Mouse (Mus musculus): Measurements from ENCODE around the gene Fbf1. TPM values are rescaled to one million over a fixed set of nuclear protein-coding genes. Genes with fewer than 3 reads are reported as not detected.
A peak's percentile ranks its signal among the peaks of the same experiment; 100 is the strongest.

Fbf1 gene
- polyA plus RNA-seq, 1 experiment, result 153 TPM

DNA sequence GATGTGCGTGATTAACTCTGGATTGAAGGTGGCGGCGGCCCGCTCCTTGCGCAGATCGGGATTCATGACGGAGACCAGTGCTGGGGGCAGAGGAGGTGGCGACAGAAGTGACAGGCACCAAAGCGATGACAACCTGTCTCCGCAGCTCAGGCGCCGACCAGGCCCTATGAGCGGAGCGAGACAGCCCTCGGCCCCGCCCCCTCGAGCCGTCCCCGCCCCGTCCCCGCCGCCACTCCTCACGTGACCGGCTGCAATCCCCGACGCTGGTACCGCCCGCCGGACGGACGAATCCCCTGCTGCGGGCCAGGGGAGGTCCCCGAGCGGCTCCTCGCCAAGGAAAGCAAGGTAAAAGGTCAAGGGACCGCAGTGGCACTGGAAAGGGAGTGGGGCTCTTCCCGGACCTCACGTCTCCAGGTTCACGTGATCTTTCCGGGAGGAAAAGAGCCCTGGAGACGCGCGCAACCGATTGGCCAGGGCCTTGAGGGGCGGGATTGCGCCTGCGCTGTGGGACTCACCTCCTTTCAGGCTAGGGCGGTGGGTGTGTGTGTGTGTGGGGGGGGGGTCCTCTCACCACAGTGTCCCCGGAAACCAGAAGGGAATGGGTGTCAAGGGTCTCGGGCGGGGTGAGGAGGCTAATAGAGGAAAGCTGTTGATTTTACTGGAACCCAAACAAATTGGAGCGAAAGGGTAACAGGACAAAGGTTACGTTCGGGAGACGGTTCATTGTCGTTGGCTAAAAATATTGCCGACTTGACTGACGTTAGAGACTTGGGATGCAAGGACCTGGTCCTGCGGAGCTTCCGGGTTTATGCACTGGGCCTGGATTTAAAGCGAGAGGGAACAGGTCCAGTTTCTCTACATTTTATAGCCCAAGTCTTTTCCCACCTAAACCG lies 30.9 kb upstream of the Fbf1 start, which contains the start of the genes Ten1 and Acox1:
Gene Ten1, plus strand, starts transcription at position 217 of the 893 bp plus-strand sequence.
Gene Acox1, minus strand, starts transcription at position 407 of the 893 bp plus-strand sequence.
- DNase-seq (ENCODE audit: low read depth), result peak; percentile 99
- TF ChIP-seq CTCF (IDR thresholded peaks at IDR 0.05; ENCODE audit: borderline replicate concordance, extremely low read depth, insufficient read depth, insufficient read length) (no peak), POLR2A (IDR thresholded peaks at IDR 0.05; ENCODE audit: borderline replicate concordance, extremely low read depth, insufficient read depth, insufficient read length, poor library complexity, severe bottlenecking) (peak; percentile 58; the same call in 1 of the 2 replicates)

GRCm38 (mm10) chr11:116198132-116198531 lies 30.2 kb upstream of the Fbf1 start:
- TF ChIP-seq POLR2A (IDR thresholded peaks at IDR 0.05; ENCODE audit: borderline replicate concordance, extremely low read depth, insufficient read depth, insufficient read length, poor library complexity, severe bottlenecking), result no peak
- no peak for TF ChIP-seq CTCF (IDR thresholded peaks at IDR 0.05; ENCODE audit: borderline replicate concordance, extremely low read depth, insufficient read depth, insufficient read length)
- no peak for DNase-seq (ENCODE audit: low read depth)

GRCm38 (mm10) chr11:116197584-116197906 lies 29.6 kb upstream of the Fbf1 start:
- TF ChIP-seq CTCF (IDR thresholded peaks at IDR 0.05; ENCODE audit: borderline replicate concordance, extremely low read depth, insufficient read depth, insufficient read length) (no peak), POLR2A (IDR thresholded peaks at IDR 0.05; ENCODE audit: borderline replicate concordance, extremely low read depth, insufficient read depth, insufficient read length, poor library complexity, severe bottlenecking) (no peak)
- no peak for DNase-seq (ENCODE audit: low read depth)

DNA sequence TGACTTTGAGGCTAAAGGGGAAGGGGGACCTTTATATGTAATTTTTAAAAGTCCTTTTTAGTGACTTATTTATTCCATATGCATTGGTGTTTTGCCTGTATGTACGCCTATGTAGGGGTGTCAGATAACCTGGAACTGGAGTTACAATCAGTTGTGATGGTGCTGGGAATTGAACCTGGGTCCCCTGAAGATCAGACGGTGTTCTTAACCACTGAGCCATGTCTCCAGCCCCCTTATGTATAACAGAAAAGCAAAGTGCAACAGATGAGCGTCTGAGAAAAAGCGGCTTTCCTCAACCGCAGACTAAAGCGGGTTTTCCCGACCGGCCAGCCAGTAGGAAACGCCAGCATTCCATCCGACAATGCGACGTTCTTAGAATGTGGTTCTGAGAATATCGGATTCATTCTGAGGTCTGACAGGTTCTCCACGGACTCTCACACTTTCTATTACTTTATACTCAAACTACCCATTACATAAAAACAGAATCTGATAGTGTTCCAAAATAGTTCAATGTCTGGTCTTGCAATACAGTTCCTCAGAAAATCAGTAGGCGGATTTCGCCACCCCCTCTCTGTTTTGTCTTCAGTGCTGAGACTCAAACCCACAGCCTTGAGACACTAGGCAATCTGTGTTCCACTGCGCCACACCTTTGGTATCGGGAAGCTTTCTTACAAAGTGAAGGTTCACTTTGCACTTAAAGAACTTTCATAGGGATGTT lies 29.1 kb upstream of the Fbf1 start:
- no peak for TF ChIP-seq CTCF (IDR thresholded peaks at IDR 0.05; ENCODE audit: borderline replicate concordance, extremely low read depth, insufficient read depth, insufficient read length)

DNA sequence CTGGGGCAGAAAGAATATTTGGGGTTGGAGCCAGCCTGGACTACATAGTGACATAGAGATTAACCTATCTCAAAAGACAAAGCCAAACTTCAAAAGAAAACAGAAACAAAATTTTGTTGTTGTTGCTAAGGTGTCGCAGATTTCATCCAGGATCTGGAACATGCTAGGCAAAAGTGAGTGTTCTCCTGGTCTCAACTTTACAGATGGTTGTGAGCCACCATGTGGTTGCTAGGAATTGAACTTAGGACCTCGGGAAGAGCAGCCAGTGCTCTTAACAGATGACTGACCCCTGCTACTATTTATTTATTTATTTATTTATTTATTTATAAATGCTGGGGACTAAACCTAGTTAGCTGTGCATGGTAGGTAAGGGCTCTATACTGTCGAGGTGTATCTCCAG lies 28.4 kb upstream of the Fbf1 start:
- TF ChIP-seq POLR2A (IDR thresholded peaks at IDR 0.05; ENCODE audit: borderline replicate concordance, extremely low read depth, insufficient read depth, insufficient read length, poor library complexity, severe bottlenecking) (no peak), CTCF (IDR thresholded peaks at IDR 0.05; ENCODE audit: borderline replicate concordance, extremely low read depth, insufficient read depth, insufficient read length) (no peak)
- DNase-seq (ENCODE audit: low read depth), result no peak

More for the DNA sequence above, 29.1 kb upstream of the Fbf1 start:
- DNase-seq (ENCODE audit: low read depth), result no peak

GRCm38 (mm10) chr11:116195252-116195651 lies 27.3 kb upstream of the Fbf1 start:
- no peak for TF ChIP-seq CTCF (IDR thresholded peaks at IDR 0.05; ENCODE audit: borderline replicate concordance, extremely low read depth, insufficient read depth, insufficient read length)
- TF ChIP-seq POLR2A (IDR thresholded peaks at IDR 0.05; ENCODE audit: borderline replicate concordance, extremely low read depth, insufficient read depth, insufficient read length, poor library complexity, severe bottlenecking), result no peak
- no peak for DNase-seq (ENCODE audit: low read depth)

DNA sequence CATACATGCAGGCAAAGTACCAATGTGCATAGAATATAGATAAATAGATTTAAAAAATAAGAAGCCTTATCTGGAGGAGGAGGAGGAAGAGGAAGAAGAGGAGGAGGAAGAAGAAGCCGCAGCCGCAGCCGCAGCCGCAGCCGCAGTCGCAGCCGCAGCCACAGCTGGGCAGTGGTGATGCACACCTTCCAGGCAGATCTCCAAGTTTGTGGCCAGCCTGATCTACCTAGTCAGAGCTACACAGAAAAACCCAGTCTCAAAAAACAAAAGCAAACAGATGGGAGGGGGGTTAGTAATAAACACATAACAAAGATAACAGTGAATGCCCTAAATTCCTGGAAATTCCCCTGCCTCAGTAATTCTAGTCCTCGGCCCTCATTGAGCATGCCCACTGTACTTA lies 26.7 kb upstream of the Fbf1 start:
- TF ChIP-seq CTCF (IDR thresholded peaks at IDR 0.05; ENCODE audit: borderline replicate concordance, extremely low read depth, insufficient read depth, insufficient read length) (no peak), POLR2A (IDR thresholded peaks at IDR 0.05; ENCODE audit: borderline replicate concordance, extremely low read depth, insufficient read depth, insufficient read length, poor library complexity, severe bottlenecking) (no peak)
- DNase-seq (ENCODE audit: low read depth), result no peak

DNA sequence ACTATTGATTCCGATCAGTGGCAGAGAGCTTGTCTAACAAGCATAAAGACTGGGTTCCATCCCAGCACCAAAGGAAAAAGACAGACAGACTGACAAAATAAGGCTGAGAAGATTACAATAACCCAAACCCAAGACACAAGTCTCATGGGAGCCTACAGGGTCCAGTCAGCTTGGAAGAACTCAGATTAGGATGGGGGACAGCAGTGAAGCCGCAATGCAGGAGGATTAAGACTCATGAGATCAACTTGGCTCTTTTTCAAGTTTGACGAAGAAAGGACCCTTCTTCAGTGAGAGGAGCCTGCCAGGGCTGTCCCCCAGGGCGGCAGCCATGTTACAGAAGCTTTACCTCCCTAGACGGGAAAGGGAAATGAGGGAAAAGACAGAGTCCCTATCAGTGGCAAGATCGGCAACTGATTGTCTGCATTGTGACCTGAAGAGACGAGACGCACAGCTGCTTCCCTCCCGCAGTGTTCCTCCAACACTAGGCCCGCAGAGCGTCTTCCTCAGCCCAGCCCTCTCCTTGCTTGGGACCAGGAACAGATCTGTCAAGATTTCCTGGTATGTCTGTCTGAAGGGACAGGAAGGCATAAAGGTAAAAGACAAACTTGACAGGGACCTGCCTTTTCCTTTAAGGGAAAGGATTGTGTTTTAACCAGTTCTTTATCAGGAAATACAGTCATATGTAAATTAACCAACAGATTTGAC lies 19.4 kb upstream of the Fbf1 start:
- TF ChIP-seq CTCF (IDR thresholded peaks at IDR 0.05; ENCODE audit: borderline replicate concordance, extremely low read depth, insufficient read depth, insufficient read length) (no peak), POLR2A (IDR thresholded peaks at IDR 0.05; ENCODE audit: borderline replicate concordance, extremely low read depth, insufficient read depth, insufficient read length, poor library complexity, severe bottlenecking) (no peak)
- DNase-seq (ENCODE audit: low read depth), result peak; percentile 44

DNA sequence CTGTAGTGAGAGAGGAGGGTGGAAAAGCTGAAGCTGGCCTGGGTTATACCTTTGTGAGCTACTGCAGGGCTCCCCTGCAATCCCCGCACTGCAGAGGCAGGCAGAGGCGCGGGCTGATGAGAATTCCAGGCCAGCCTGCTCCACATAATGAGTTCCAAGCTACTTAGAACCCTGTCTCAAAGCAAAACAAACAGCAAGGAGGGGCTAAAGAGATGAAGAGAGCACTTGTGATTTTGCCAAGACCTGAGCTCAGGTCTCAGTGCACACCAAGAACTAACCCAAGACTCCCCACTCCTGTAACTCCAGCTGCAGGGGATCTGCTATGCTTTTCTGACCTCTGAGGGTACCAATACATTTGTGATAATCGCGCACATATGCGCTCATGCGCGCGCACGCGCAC lies 18.4 kb upstream of the Fbf1 start:
- peak; percentile 19 for DNase-seq (ENCODE audit: low read depth)
- no peak for TF ChIP-seq CTCF (IDR thresholded peaks at IDR 0.05; ENCODE audit: borderline replicate concordance, extremely low read depth, insufficient read depth, insufficient read length)
- TF ChIP-seq POLR2A (IDR thresholded peaks at IDR 0.05; ENCODE audit: borderline replicate concordance, extremely low read depth, insufficient read depth, insufficient read length, poor library complexity, severe bottlenecking), result no peak

DNA sequence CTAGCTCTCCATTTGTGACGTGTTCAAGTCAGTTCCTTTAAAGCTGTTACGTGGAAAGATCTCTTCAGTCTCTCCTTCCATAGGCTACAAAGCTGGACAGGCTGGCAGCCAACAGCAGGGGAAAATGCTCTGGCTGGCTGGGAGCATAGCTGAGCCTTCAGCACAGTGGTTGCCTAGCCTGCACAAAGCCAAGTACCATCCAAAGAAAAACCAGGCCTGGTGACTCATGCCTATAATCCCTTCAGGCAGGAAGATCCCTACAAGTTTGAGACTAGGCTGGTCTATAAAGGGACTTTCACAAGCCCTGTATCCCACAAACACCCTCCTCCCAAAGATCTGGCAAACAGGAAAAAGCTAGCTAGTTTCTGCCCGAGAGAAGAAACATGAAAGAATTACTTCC lies 17.9 kb upstream of the Fbf1 start:
- peak; percentile 52 for DNase-seq (ENCODE audit: low read depth)
- TF ChIP-seq CTCF (IDR thresholded peaks at IDR 0.05; ENCODE audit: borderline replicate concordance, extremely low read depth, insufficient read depth, insufficient read length) (no peak), POLR2A (IDR thresholded peaks at IDR 0.05; ENCODE audit: borderline replicate concordance, extremely low read depth, insufficient read depth, insufficient read length, poor library complexity, severe bottlenecking) (no peak)

All from brain, embryonic 14.5 days (tissue).